Mouse (Mus musculus): ENCODE data around the gene Dot1l.

The Dot1l gene

GRCm38 (mm10) chr10:80829359-80830278, 74.6 kb downstream of the Dot1l start:
- DNase-seq (ENCODE audit: low read depth in 2 of 2, low spot score in 2 of 2): no peak

GRCm38 (mm10) chr10:80831136-80831535, 76.1 kb downstream of the Dot1l start:
- no peak for DNase-seq (ENCODE audit: low read depth in 2 of 2, low spot score in 2 of 2)

- no peak for DNase-seq (ENCODE audit: low read depth in 2 of 2, low spot score in 2 of 2)
Observed at GRCm38 (mm10) chr10:80832818-80833217, 77.8 kb downstream of the Dot1l start.

- no peak for DNase-seq (ENCODE audit: low read depth in 2 of 2, low spot score in 2 of 2)
Observed at GRCm38 (mm10) chr10:80835617-80836016, 80.6 kb downstream of the Dot1l start.

- DNase-seq (ENCODE audit: low read depth in 2 of 2, low spot score in 2 of 2): no peak
Observed at GRCm38 (mm10) chr10:80836949-80837379, 82.0 kb downstream of the Dot1l start.

- DNase-seq (ENCODE audit: low read depth in 2 of 2, low spot score in 2 of 2): no peak
Observed at GRCm38 (mm10) chr10:80837827-80838226, 82.8 kb downstream of the Dot1l start.

GRCm38 (mm10) chr10:80838346-80838912, 83.4 kb downstream of the Dot1l start:
- DNase-seq (ENCODE audit: low read depth in 2 of 2, low spot score in 2 of 2): no peak

- no peak for DNase-seq (ENCODE audit: low read depth in 2 of 2, low spot score in 2 of 2)
Observed at GRCm38 (mm10) chr10:80839848-80840247, 84.8 kb downstream of the Dot1l start.

- no peak for DNase-seq (ENCODE audit: low read depth in 2 of 2, low spot score in 2 of 2)
Observed at GRCm38 (mm10) chr10:80841685-80842084, 86.7 kb downstream of the Dot1l start.

GRCm38 (mm10) chr10:80842334-80842733, 87.3 kb downstream of the Dot1l start:
- DNase-seq (ENCODE audit: low read depth in 2 of 2, low spot score in 2 of 2): no peak

GRCm38 (mm10) chr10:80843087-80843930, 88.3 kb downstream of the Dot1l start:
- no peak for DNase-seq (ENCODE audit: low read depth in 2 of 2, low spot score in 2 of 2)

- no peak for DNase-seq (ENCODE audit: low read depth in 2 of 2, low spot score in 2 of 2)
Observed at GRCm38 (mm10) chr10:80843931-80844547, 89.0 kb downstream of the Dot1l start, which contains the start of gene Lingo3. Gene Lingo3, minus strand, starts transcription at chr10:80844039.
